Mouse (Mus musculus) hindbrain, postnatal 0 days (tissue): ENCODE results near the gene Mettl2. TPM values are rescaled to one million over a fixed set of nuclear protein-coding genes. Genes with fewer than 3 reads are reported as not detected.
"Not testable (repeated sequence)": the region's sequence is repeated elsewhere in the genome, so short reads cannot be mapped to it uniquely, and the experiment has no call there.

Source experiments
- ATAC-seq: fragments of 200-750 bp; cut with Nextera tagmentation; 2 replicates; pipeline ENCODE4 v1.8.0; 2017; ENCODE audit warnings: mild to moderate bottlenecking, moderate TSS enrichment, moderate library complexity
- DNase-seq: peaks from one replicate; pipeline ENCODE4 v3.0.0-alpha.2; 2015; ENCODE audit warnings: low spot score
- H3K27ac ChIP-seq: fragments of 300-500 bp; sonication (generic); 2 replicates; pipeline ENCODE4 v1.5.1; 2014; ENCODE audit warnings: mild to moderate bottlenecking
- H3K27me3 ChIP-seq: fragments of 300-500 bp; sonication (generic); 2 replicates; pipeline ENCODE4 v1.6.1; 2014; ENCODE audit warnings: low read length, mixed read lengths; ENCODE audit not compliant: insufficient read depth
- H3K36me3 ChIP-seq: fragments of 300-500 bp; sonication (generic); 2 replicates; pipeline ENCODE4 v1.6.1; 2014; ENCODE audit warnings: low read length, mixed read lengths; ENCODE audit not compliant: insufficient read depth
- H3K4me1 ChIP-seq: fragments of 300-500 bp; sonication (generic); 2 replicates; pipeline ENCODE4 v1.6.1; 2014; ENCODE audit warnings: antibody characterized with exemption, low read length, mixed read lengths; ENCODE audit not compliant: insufficient read depth
- H3K4me2 ChIP-seq: fragments of 300-500 bp; sonication (generic); 2 replicates; pipeline ENCODE4 v1.6.1; 2014; ENCODE audit warnings: low read depth, mild to moderate bottlenecking, low read length, moderate library complexity, mixed read lengths
- H3K4me3 ChIP-seq: fragments of 300-500 bp; sonication (generic); 2 replicates; pipeline ENCODE4 v1.5.1; 2014; ENCODE audit warnings: low read length
- H3K9ac ChIP-seq: fragments of 300-500 bp; sonication (generic); replicated peaks from 2 replicates; pipeline ENCODE4 v1.6.1; 2014; ENCODE audit warnings: mild to moderate bottlenecking, low read length, moderate library complexity, mixed read lengths
- H3K9me3 ChIP-seq: fragments of 300-500 bp; sonication (generic); 2 replicates; pipeline ENCODE4 v1.6.1; 2016; ENCODE audit warnings: low read length, mixed read lengths
- CTCF ChIP-seq: IDR thresholded peaks from 2 replicates; pipeline ENCODE4 v1.5.1; 2016; ENCODE audit warnings: antibody characterized with exemption, control low read depth, low read depth
- WGBS: fragments of 180-500 bp; shearing (Covaris S2); extraction: QIAGEN DNeasy Blood & Tissue Kit; methylation state at CpG from one replicate; pipeline ENCODE4 v1.1.7; 2014; 5-methylcytosine and 5-hydroxymethylcytosine counted together
- polyA plus RNA-seq: library from polyadenylated mRNA; unstranded; fragments of >200 nt; fragmentation: Nextera tagmentation; extraction: Ambion mirVana; gene quantifications from 2 replicates; pipeline ENCODE4 v1.2.1, GENCODE M21; 2015
- total RNA-seq: library from RNA; depleted of rRNA; stranded (reverse); fragments of >200 nt; gene quantifications from 2 replicates; pipeline ENCODE4 v1.2.3, GENCODE M21; 2014

Gene Mettl2
- total and polyA plus RNA-seq, 2 experiments from 2014 or later, result 21.7 to 31.1 TPM

DNA sequence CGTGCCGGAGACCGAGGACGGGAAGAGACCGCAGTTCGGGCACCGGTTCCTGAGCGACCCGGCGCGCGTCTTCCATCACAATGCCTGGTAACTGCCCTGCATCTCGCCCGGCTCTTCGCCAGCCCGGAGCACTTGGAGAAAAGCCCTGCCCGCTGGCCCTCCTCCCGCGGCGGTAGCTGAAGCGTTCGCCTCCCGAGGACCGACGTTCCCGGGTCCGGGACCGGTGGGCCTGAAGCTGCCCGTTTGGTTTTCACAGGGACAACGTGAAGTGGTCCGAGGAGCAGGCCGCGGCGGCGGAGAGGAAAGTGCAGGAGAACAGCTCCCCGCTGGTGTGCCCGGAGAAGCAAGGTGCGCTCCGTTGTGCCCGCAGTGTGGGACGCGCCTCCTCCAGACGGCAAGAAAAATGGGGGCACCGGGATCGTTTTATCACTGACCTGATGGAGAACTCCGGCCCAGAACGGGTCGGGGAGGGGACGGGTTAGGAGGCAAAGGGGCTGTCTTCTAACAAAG, 350 bp downstream of the Mettl2 start:
- Histone ChIP-seq H3K4me3 (peak overlapping the region; percentile 98), H3K27ac (peak overlapping the region; percentile 41; the same call in 1 of the 2 replicates), H3K4me1 (peaks cover 12% of the 10 kb centered on the region), H3K4me2 (peak overlapping the region; percentile 95), H3K9me3 (no peaks in the 10 kb centered on the region), H3K9ac (peak overlapping the region; percentile 72), H3K36me3 (peaks cover 12% of the 10 kb centered on the region; the same call in 1 of the 2 replicates), H3K27me3 (no peaks in the 10 kb centered on the region)
- DNase-seq, result no peak
- under 1% methylated on average over 48 of the region's 49 CpGs for WGBS
- ATAC-seq, result peak; percentile 48; the same call in 1 of the 2 replicates
- no peak for TF ChIP-seq CTCF

DNA sequence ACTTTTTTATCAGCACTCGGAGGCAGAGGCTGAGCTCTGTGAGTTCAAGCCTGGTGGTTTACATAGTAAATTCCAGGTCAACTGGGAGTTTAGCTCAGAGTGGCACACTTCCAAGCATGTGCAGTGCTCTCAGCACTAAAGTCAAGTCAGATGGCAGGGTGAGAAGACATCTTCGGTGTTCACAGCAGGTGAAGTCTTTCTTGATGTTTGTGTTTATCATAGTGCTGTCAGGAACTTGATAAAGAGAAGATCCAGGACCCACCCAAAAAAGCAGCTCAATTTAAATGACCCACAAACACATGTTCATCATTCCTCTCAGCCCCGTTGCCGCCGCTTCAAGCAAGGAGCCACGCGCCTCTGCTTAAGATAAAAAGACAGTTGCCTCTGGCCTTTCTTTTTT, 9.5 kb downstream of the Mettl2 start:
- Histone ChIP-seq H3K9ac (no peak overlapping the region), H3K4me3 (no peak overlapping the region), H3K4me1 (no peaks in the 10 kb centered on the region), H3K27me3 (no peaks in the 10 kb centered on the region), H3K36me3 (peaks cover 83% of the 10 kb centered on the region), H3K27ac (no peak overlapping the region), H3K9me3 (no peaks in the 10 kb centered on the region), H3K4me2 (no peak overlapping the region)
- DNase-seq (no peak), ATAC-seq (no peak)
- 97% methylated on average over 7 of the region's 7 CpGs for WGBS
- no peak for TF ChIP-seq CTCF

DNA sequence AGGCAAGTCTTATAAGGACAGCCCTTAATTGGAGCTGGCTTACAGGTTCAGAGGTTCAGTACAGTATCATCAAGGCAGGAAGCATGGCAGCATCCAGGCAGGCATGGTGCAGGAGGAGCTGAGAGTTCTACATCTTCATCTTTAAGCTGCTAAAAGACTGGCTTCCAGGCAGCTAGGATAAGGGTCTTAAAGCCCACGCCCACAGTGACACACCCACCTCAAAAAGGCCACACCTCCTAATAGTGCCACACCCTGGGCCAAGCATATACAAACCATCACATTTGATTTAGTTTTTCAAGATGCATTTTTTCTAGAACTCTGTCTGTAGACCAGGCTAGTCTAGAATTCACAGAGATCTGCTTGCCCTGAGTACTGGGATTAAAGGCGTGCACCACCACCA, 11.0 kb downstream of the Mettl2 start:
- H3K4me3 ChIP-seq, H3K27ac ChIP-seq, H3K9me3 ChIP-seq, H3K4me1 ChIP-seq, H3K27me3 ChIP-seq, DNase-seq, ATAC-seq, H3K4me2 ChIP-seq, H3K9ac ChIP-seq: not testable (repeated sequence)
- WGBS, result 100% methylated on average over 2 of the region's 2 CpGs
- peaks cover 77% of the 10 kb centered on the region for H3K36me3 ChIP-seq

DNA sequence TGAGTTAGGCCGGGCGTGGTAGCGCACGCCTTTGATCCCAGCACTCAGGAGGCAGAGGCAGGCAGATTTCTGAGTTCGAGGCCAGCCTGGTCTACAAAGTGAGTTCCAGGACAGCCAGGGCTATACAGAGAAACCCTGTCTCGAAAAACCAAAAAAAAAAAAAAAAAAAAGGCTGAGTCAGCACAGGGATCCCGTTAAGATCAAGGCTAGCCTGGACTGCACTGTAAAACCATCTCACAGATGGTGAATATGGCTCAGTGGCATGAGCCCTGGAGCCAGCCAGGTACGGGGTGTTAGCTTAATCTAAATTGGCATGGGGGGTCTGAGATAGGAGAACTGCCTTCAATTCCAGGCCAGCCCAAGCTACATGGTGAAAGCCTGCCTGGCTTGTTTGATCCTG, 14.3 kb downstream of the Mettl2 start:
- H3K36me3 ChIP-seq, result peaks cover 46% of the 10 kb centered on the region
- not testable (repeated sequence) for ATAC-seq, H3K4me3 ChIP-seq, H3K27ac ChIP-seq, H3K27me3 ChIP-seq, DNase-seq, H3K4me2 ChIP-seq, H3K9me3 ChIP-seq, H3K9ac ChIP-seq, H3K4me1 ChIP-seq
- 85% methylated on average over 7 of the region's 8 CpGs for WGBS

DNA sequence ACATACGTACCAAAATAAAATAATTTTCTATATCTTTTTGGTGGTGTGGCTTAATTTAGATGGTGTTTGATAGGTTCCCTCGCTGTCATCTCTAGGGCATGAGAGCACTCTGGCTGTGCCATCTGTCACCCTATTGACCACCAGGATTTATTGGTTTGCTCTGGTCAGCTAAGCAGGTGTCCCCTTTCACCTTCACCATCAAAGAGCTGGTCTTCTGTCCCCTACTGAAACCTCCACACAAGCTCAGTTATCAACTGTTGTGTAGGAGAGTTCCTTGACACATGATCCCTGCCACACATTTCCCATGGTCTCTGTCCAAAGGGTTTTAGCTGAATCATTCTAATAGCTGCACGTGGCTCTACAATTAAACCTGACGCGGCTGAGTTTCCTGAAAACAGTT, 14.9 kb downstream of the Mettl2 start:
- H3K36me3 ChIP-seq, result peaks cover 41% of the 10 kb centered on the region
- H3K27me3 ChIP-seq, result no peaks in the 10 kb centered on the region
- H3K9ac ChIP-seq, result no peak overlapping the region
- ATAC-seq, result no peak
- no peak overlapping the region for H3K4me3 ChIP-seq
- no peak for DNase-seq
- H3K27ac ChIP-seq, result no peak overlapping the region
- H3K4me1 ChIP-seq, result no peaks in the 10 kb centered on the region
- H3K4me2 ChIP-seq, result no peak overlapping the region
- TF ChIP-seq CTCF, result no peak
- WGBS, result 95% methylated on average over 5 of the region's 5 CpGs
- no peaks in the 10 kb centered on the region for H3K9me3 ChIP-seq

DNA sequence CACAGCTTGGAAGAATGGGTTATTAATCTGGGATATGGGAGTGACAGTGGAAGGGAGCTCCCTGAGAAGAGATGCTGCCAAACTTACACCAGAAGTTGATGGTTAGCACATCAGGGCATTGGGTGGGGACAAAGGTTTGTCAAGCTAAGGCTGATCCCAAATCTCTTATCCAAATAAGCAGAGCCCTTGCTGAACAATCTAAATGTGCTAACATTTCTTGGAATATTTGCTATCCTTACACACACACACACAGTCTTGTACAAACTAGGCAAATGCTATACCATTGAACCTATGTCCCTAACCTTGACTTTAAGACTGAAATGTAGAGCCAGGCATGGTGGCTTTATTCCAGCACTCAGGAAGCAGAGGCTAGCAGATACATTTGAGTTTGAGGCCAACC, 17.3 kb downstream of the Mettl2 start:
- no peak for ATAC-seq

DNA sequence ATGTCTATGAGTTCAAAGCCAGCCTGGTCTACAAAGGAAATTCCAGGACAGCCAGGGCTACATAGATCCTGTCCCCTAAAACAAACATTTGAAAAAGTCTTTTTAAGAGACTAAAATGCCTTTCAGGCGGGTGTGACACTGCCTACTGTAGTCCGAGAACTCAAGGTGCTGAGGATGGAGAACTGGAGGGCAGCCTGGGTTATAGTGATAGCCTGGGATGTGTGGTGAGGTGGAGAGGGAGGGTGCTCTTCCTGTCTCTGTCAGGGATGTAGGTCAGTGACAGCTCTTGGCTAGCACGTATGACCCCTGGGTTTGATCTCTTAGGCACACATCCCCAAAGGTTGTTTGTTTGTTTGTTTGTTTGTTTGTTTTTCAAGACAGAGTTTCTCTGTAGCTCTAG, 17.9 kb downstream of the Mettl2 start:
- Histone ChIP-seq H3K36me3 (peaks cover 21% of the 10 kb centered on the region), H3K4me1 (no peaks in the 10 kb centered on the region), H3K27me3 (no peaks in the 10 kb centered on the region), H3K27ac (no peak overlapping the region), H3K9me3 (no peaks in the 10 kb centered on the region), H3K4me3 (no peak overlapping the region), H3K9ac (no peak overlapping the region), H3K4me2 (no peak overlapping the region)
- no peak for ATAC-seq
- 85% methylated on average over 3 of the region's 3 CpGs for WGBS
- no peak for DNase-seq
- no peak for TF ChIP-seq CTCF

More for the DNA sequence above, 17.3 kb downstream of the Mettl2 start:
- Histone ChIP-seq H3K27ac (no peak overlapping the region), H3K4me3 (no peak overlapping the region), H3K9ac (no peak overlapping the region), H3K27me3 (no peaks in the 10 kb centered on the region), H3K4me2 (no peak overlapping the region), H3K4me1 (no peaks in the 10 kb centered on the region), H3K9me3 (no peaks in the 10 kb centered on the region), H3K36me3 (peaks cover 21% of the 10 kb centered on the region)
- DNase-seq, result no peak
- TF ChIP-seq CTCF, result no peak
